Mouse (Mus musculus) lung, postnatal 0 days (tissue): Measurements from ENCODE around the gene Mical2.

Source experiments
- CTCF ChIP-seq: IDR thresholded peaks from 2 replicates; pipeline ENCODE4 v1.5.1; 2016; ENCODE audit warnings: antibody characterized with exemption, mild to moderate bottlenecking
- EP300 ChIP-seq: IDR thresholded peaks from 2 replicates; pipeline ENCODE4 v1.6.1; 2016; ENCODE audit warnings: antibody characterized with exemption, mild to moderate bottlenecking, control low read depth

GRCm38 (mm10) chr7:112416058-112416526 lies 190.4 kb downstream of the Mical2 start:
- TF ChIP-seq CTCF (no peak), EP300 (no peak)
